Mouse (Mus musculus) common myeloid progenitor, adult 5-6 weeks (primary cell): ENCODE measurements at regions not wholly inside any gene's neighbourhood (a gene's known extent, or its start where the extent isn't known, plus 50 kb on each side); places are given as distances from the start of the nearest gene placed in this dataset.
A peak's percentile ranks its signal among the peaks of the same experiment; 100 is the strongest.

Experiments used
- ATAC-seq: replicated peaks from 2 replicates; pipeline ENCODE4 v1.8.0; 2016; ENCODE audit warnings: low read depth, mild to moderate bottlenecking, moderate TSS enrichment, inconsistent platforms; ENCODE audit not compliant: poor library complexity, severe bottlenecking

DNA sequence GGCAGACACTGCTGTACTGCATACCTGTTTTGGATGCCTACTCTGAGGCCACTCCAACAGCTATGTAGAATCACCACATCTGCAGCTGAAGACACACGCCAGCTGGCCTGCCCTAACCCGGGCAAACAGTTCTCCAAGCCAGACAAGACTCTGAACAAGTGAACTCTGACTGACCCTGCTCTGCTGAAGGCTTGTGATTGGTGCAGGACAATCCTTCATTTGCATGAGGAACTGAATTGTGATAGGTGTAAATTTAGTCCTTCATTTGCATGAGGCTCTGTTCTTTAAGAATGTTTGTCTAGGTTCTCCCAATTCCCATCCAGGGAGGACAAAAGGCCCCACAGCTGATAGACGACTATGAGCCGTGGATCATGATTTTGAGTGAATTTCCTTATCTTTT is 104.9 kb upstream of the Slc22a12 start:
- no peak for ATAC-seq

DNA sequence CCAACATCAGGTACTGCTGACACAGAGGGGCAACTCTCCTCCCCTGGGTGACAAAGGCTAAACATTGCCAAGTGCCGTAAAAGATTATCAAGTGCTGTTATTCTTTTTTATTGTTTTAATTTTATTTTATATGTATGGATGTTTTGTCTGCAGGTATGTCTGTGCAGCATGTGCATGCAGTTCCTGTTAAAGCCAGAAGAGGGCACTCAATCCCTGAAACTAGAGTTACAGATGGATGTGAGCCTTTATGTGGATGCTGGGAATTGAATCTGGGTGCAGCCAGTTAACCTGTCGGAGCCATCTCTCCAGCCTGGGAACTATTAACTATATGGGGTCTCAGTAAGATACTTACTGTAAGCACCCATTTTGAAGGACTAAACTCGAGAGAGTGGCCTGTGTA is 104.4 kb upstream of the Slc22a12 start:
- no peak for ATAC-seq

DNA sequence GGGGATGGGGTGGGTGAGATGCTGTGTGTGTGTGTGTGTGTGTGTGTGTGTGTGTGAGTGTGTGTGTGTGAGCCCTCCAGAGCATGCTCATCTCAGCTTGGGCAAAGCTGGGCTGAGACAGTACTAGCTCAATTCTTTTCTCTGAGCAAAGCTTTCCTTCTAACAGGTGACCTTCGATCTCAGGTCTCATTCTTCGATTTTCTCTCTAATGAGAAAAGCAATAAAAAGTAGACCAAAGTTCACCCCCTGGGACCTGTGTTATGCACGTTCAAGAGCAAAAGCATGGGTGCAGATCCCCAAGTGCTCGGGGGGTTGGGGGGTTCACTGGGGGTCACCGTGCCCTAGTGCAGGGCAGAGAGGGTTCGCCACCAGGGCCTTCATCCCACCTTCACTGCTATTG is 103.1 kb upstream of the Slc22a12 start:
- ATAC-seq = no peak

DNA sequence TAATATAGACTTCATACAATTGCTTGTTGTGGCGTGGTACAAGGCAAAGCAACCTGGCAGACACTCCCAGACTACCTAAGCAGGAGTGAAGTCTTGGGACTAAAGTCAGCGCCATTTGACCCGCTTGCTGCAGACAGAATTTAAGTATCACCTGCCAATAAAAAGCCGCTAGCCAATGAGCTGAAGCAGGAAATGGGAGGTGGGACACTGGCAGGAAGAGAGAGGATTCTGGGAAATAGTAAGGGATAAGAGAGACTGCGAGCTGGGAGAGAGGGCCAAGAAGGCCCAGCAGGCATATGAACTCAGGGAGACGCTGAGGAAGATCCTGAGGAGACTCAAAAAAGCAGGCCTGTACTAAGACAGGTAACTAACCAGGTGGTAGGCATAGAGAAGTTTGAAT is 102.0 kb upstream of the Slc22a12 start:
- ATAC-seq = no peak

DNA sequence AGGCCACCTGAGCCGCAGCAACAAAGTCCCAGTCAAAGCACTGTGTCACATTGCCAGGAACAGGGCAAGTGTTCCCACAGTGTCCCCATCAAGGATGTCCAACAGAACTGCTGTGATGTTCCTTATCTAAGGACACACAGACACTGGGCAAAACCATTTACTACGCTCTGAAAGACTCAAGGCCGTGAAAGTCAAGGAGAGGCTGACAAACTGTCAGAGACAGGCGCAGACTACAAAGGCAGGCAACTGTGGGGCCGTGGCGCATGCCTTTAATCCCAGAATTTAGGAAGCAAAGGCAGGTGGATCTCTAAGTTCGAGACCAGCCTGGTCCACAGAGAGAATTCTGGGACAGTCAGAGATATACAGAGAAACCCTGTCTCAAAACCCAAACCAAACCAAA is 96.8 kb upstream of the Slc22a12 start:
- ATAC-seq = no peak

DNA sequence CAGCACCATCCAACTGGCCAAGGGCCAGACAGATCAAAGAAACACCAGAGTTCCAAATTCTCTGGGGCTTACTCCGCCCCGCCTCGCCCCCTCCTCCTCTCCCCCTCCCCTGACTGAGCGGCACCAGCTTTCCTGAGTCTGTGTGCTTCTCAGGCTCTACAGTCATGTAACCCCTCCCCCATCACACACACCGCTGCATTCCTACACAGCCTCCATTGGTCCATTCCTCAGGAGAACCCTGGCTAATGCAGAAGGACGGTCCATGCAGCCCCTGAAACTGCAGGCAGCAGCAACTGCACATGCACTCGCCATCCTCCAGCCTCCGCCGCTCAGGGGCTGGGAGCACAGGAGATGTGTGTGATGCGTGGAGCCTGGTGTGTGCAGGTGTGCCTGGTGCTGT is 90.6 kb upstream of the Slc22a12 start:
- no peak for ATAC-seq

DNA sequence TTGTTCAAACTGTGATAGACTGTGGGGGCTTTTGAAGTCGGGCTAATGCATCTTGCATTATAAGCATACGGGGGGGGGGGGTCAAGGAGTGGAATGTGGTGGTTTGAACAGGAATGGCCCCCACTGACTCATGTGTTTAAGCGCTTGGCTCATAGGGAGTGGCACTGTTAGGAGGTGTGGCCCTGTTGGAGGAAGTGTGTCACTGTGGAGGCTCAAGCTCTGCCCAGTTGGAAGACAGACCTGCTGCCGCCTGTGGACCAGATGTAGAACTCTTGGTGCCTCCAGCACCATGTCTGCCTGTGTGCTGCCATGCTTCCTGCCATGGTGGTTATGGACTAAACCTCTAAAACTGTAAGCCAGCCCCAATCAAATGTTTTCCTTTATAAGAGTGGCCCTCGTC is 89.0 kb upstream of the Slc22a12 start:
- ATAC-seq = no peak

DNA sequence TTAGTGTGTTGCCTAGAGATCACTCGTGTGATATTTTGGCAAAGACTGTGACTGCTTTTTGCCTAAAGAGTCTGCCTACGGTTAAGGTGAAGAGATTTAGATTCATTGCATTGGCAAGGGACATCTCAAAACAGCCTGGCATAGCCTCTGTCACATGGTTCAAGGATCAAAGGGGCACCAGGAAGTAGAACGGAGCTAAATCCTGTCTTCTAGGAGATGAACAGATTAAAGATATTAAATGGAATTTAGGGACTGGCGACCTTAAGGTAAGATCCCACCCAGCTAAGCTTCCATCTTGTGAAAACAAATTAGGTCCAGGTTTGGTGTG is 87.7 kb upstream of the Slc22a12 start:
- ATAC-seq = no peak

DNA sequence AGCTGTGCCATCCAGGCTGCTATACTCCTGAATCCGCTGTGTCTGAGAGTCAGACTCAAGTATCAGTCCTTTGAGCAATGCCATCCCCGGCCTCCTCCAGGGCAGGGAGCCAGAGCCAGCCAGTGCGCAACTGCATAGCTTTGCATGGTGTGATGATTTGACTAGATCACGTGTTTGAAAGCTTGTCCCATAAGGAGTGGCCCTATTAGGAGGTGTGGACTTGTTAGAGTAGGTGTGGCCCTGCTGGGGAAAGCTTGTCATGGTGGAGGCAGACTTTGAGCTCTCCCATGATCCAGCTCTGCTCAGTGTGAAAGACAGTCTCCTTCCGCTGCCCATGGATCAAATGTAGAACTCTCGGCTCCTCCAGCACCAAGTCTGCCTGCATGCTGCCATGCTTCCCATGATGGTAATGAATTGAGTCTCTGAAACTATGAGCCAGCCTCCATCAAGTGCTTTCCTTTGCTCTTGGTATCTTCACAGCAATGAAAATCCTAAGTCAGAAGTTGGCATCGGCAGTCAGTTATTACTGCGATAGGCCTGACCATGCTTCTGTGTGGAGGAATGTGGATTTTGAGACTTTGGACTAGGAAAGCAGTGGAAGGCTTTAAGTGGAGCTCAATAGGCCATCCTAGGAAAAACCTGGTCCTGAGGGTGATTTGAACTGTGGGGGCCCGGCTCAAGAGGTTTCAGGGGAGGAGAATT is 87.2 kb upstream of the Slc22a12 start:
- no peak for ATAC-seq

DNA sequence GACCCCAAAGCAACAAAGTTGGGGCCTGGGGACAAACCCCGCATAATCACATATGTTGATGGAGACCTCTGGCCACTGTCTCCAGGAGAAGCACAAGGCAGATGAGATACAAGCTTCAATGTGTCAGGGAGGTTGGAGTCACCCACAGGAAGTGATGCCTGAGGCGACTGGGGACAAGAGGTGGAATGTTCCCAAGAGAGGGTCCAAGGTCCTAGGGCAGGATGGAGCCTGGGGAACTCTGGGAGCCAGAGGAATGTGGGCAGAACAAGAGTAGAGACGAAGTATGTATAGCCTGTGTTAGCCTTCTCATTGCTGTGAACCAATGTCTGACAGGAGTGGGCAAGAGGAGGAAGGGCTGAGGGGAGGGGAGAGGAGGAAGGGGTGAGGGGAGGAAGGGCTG is 82.7 kb upstream of the Slc22a12 start:
- no peak for ATAC-seq

DNA sequence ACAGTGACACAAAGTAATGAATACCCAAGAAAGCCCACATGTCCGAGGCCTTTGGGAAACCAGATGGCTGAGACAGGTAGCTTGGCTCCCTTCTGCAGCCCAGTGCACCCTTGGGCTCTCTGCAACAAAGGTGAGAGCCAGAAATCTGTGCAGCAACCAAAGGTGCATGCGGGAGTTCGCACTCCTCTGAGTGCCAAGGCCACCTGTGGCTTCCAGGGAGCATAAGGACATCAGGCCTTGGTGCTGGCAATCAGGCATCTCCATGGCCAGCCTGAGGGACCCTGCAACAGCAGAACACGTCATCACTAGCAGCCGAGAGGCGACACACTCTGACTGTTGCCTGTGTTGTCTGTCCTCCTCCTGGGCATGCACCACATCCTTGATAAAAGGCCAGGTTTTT is 78.2 kb upstream of the Slc22a12 start:
- no peak for ATAC-seq

DNA sequence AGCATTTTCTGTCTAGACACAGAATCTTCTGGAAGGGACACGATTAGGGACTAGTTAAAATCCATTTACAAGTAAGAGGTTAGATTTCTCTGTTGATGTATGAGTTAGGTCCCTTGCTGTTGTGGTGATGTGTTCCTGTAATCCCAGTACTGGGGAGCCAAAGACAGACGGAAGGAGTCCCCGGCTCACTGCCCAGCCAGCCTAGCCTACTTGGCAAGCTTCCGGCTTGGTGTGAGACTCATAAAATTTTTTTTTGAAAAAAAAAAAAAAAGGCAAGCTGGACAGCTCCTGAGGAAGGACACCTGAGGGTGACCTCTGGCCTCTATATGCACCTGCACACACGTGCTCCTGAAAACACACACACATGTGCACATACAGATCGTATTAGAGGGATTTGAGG is 76.7 kb upstream of the Slc22a12 start:
- no peak for ATAC-seq

DNA sequence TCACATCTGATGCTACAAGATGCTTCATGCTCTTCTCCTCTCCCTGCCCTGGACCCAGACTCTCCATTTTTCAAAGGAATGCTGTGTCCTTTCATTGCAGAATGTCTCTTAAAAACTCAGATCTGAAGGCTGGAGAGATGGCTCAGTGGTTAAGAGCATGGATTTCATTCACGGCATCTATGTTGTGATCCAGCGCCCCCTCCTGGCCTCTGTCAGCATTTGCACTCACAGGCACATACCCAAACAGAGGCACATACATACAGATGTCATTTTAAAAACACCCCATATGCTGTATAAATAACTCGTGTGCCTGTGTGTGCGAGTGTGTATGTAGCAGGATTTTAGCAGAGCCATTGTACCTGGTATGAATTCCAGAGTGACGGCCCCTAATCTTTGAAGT is 73.8 kb upstream of the Slc22a12 start:
- ATAC-seq = no peak

DNA sequence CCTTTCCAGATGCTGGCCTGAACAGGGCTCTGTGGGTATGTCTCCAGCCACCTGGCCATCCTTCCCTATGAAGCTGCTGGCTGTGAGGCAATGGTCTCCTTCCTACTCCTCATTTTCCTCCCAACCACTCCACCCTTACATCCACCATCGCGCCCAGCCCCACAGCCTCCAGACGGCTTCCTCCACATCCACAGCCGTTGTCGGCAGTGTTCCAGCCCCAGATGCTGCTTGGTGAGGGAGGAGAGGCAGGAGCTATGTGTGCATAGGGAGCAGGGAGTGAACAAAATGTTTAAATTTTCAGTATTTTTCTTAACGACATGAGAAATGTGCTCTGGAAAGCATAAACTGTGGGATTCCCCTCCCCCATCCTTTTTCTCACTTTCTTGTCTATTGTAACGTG is 69.6 kb upstream of the Slc22a12 start:
- ATAC-seq = no peak

DNA sequence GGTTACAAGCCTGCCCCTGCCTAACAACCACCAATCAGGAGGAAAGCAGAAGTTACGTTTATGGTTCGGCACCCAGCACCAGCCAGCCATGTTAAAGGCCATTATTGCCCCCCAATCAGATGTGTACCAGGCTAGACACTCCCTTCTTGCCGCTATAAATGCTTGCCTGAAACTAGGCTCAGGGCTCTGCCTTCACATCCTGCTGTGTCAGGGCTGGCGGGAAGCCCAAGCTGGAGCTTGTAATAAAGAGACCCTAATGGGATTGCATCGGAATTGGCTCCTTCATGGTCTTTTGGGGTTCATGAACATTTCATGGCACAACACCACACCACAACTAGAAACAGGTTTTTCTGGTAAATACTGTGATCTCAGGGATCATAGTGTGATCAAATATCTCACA is 69.1 kb upstream of the Slc22a12 start:
- ATAC-seq = no peak

DNA sequence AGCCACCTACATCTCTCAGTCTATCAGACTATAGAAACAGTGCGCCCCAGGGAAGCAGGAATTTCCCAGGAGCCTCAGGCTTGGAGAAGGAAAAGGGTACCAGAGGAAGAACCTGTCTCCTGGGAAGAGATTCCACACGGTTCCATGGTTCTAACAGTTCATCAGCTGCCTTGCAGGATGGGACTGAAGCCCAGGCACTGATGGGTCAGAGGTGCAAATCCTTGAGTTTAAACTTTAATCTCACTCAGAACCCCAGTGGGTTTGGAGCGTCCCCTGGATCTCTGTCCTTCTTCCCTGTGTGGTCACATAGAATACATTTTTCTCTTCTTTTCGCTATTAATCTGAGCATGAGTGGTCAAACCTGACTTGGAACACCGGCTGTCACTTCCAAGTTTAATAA is 67.9 kb upstream of the Slc22a12 start:
- no peak for ATAC-seq

DNA sequence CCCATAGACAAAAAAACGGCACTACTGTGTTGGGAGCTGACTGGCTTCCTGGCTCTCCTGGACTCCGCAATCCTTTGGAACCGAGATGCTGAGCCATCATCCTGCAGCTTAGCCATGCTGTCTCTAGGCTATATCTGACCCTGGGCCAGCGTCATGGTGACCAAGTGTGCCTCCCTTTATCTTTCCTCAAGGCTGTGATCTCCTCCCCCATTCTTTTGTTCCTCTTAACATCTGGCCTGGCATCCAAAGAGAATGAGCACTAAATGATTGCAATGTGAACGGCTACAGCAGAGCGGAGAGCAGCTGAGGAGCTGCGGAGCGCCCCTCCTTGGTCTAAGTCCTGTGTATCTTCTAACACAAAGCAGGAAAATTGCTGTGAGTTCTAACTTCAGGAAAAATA is 67.2 kb upstream of the Slc22a12 start:
- no peak for ATAC-seq

DNA sequence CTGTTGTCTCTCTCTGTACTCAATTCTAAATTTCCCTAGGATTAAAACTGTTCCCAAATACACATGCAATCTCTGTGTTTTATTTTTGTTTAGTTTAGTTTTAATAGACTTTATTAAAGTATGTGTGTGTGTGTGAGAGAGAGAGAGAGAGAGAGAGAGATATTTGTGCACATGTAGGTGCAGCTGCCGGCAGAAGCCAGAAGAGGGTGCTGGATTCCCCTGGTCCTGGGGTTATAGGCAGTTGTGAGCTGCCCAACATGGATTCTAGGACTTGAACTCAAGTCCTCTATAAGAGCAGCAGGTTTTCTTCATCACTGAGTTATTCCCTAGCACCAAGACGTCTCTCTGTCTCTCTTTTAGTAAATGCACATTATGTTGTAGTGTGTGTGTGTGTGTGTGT is 64.7 kb upstream of the Slc22a12 start:
- no peak for ATAC-seq

DNA sequence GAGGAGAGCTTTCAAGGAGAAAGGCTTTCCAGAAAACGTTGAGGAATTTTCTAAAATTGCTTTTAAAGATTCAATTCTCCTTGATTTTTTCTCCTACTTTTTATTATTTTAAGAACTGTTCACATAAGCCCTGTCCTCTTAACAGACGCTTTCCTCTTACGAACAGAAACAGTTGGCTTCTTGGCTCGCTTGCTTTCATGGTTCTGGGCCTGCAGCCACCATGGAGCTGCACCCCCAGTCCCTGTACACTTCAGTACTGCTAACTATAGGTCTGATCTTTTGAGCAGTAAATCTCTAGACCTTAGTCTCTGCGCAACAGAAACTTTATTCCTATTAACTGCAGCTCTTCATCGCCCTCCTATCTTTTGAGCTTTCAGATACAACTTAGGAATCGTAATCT is 63.8 kb upstream of the Slc22a12 start:
- no peak for ATAC-seq

DNA sequence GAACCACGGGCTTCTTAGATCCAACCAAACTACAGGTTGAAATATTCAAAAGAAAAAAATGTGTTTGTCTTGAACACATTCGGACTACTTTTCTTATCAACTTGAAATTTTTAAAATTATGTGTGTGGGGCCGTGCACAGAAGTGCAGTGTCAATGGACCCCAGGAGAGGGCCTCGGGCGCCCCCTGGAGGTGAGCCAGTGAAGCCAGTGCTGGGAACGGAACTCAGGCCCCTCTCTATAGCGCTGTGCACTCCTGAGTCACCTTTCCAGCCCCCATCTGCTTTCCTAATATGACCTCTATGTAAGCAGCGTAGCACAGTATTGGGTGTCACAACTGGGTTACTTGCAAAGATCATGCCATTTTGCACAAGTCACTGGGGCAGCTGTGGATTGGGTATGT is 61.9 kb upstream of the Slc22a12 start:
- ATAC-seq = no peak

DNA sequence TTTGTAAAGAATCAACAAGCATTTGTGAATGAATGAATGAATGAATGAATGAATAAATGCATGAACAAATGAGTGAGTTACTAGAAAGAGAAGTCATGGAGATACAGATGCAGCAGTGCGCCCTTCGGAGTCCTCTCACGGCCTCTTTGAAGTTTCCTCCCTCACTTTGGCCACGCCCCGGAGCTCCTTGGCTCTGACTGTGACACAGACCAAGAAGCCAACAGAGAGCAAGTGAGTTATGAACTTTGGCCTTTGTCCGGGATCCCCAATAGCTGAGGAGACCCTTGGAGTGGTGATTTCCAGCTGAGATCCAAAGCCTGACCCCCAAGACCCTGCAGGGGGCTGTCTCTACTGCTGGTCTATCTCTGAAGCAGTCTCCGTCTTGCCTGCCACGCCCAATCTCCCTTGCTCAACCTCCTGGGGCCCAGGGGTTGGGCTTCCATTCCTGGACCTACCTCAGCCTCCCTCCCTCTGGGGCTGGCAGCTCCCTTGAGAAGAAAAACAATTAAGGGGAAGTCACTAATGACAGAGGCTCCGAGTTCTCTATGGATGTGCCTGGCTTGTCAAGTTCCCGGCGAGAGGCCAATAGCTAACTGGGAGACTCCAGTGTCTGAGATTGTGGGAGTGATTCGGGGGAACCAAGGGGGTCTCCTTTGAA is 58.2 kb upstream of the Slc22a12 start:
- 0 out of 2 replicates have a peak, but pooled peaks have one; percentile 18 for ATAC-seq

DNA sequence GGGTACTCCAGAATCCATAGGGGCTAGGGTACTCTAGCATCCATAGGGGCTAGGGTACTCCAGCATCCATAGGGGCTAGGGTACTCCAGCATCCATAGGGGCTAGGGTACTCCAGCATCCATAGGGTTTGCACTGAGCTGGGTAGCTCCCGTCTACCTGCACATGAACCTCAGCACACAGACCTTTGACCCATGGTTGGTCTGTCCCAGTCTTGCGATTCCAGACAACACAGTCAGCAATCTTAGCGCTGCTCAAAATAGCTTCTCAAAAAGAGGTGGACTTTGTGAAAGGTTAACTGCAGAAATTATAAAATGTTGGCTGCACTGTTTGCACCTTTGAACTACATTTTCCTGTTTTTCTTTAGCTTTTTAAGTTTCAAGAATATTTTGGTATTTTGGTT is 56.4 kb upstream of the Slc22a12 start:
- ATAC-seq = no peak
